Mouse (Mus musculus) testis, adult 2 months (tissue): ENCODE results near the gene Pxylp1. TPM values are rescaled to one million over a fixed set of nuclear protein-coding genes. Genes with fewer than 3 reads are reported as not detected.

Experiments
- H3K27ac ChIP-seq: fragments of 200-500 bp; 2 replicates; pipeline ENCODE4 v1.5.1; 2012; ENCODE audit warnings: low read depth, low read length; ENCODE audit not compliant: control insufficient read depth, insufficient read depth
- H3K27me3 ChIP-seq: fragments of 200-500 bp; 2 replicates; pipeline ENCODE4 v1.6.1; 2012; ENCODE audit warnings: mild to moderate bottlenecking, low read length, moderate library complexity; ENCODE audit not compliant: control insufficient read depth, insufficient read depth
- H3K36me3 ChIP-seq: fragments of 200-500 bp; 2 replicates; pipeline ENCODE4 v1.6.1; 2012; ENCODE audit warnings: mild to moderate bottlenecking, low read length; ENCODE audit not compliant: control insufficient read depth, insufficient read depth
- H3K4me1 ChIP-seq: fragments of 200-500 bp; 2 replicates; pipeline ENCODE4 v1.6.1; 2012; ENCODE audit warnings: low read length; ENCODE audit not compliant: control insufficient read depth, insufficient read depth
- H3K4me3 ChIP-seq: fragments of 200-500 bp; 2 replicates; pipeline ENCODE4 v1.5.1; 2012; ENCODE audit warnings: low read depth, mild to moderate bottlenecking, low read length, moderate library complexity, mixed read lengths; ENCODE audit not compliant: control insufficient read depth
- CTCF ChIP-seq: fragments of 200-500 bp; IDR thresholded peaks from 2 replicates; pipeline ENCODE4 v1.5.1; 2012; ENCODE audit warnings: low read depth, mild to moderate bottlenecking, inconsistent platforms, low read length, moderate library complexity; ENCODE audit not compliant: control insufficient read depth, insufficient read depth, insufficient replicate concordance
- POLR2A ChIP-seq: fragments of 200-500 bp; IDR thresholded peaks from 2 replicates; pipeline ENCODE4 v1.6.1; 2012; ENCODE audit warnings: low read depth, mild to moderate bottlenecking, inconsistent platforms, low read length, moderate library complexity; ENCODE audit not compliant: control insufficient read depth
- polyA plus RNA-seq: library from polyadenylated mRNA; depleted of rRNA; stranded (reverse); fragments of >200 nt; gene quantifications from 2 replicates; pipeline ENCODE4 v1.2.3, GENCODE M21; 2012; rRNA removed

The Pxylp1 gene
- polyA plus RNA-seq, 1 experiment, result 3.7 TPM

- H3K36me3 ChIP-seq, result no peaks in the 10 kb centered on the region
- no peak overlapping the region for H3K27ac ChIP-seq
- no peak overlapping the region for H3K4me3 ChIP-seq
- TF ChIP-seq CTCF (no peak), POLR2A (no peak)
- H3K4me1 ChIP-seq, result no peaks in the 10 kb centered on the region
- no peaks in the 10 kb centered on the region for H3K27me3 ChIP-seq
Measured at GRCm38 (mm10) chr9:96785187-96785586, 107.3 kb downstream of the Pxylp1 start.

- H3K4me1 ChIP-seq, result no peaks in the 10 kb centered on the region
- no peak overlapping the region for H3K27ac ChIP-seq
- no peak overlapping the region for H3K4me3 ChIP-seq
- H3K27me3 ChIP-seq, result no peaks in the 10 kb centered on the region
- no peaks in the 10 kb centered on the region for H3K36me3 ChIP-seq
- TF ChIP-seq CTCF (no peak), POLR2A (no peak)
Measured at GRCm38 (mm10) chr9:96783667-96784066, 108.8 kb downstream of the Pxylp1 start.

GRCm38 (mm10) chr9:96783258-96783657 is 109.2 kb downstream of the Pxylp1 start:
- no peak for TF ChIP-seq CTCF
- no peak for TF ChIP-seq POLR2A
- H3K27ac ChIP-seq, result no peak overlapping the region
- no peaks in the 10 kb centered on the region for H3K36me3 ChIP-seq
- no peaks in the 10 kb centered on the region for H3K4me1 ChIP-seq
- no peaks in the 10 kb centered on the region for H3K27me3 ChIP-seq
- no peak overlapping the region for H3K4me3 ChIP-seq

GRCm38 (mm10) chr9:96782062-96782461 is 110.4 kb downstream of the Pxylp1 start:
- H3K27ac ChIP-seq, result no peak overlapping the region
- TF ChIP-seq POLR2A (no peak), CTCF (no peak)
- H3K4me1 ChIP-seq, result no peaks in the 10 kb centered on the region

More at GRCm38 (mm10) chr9:96782062-96782461, 110.4 kb downstream of the Pxylp1 start:
- no peaks in the 10 kb centered on the region for H3K27me3 ChIP-seq
- no peak overlapping the region for H3K4me3 ChIP-seq
- H3K36me3 ChIP-seq, result no peaks in the 10 kb centered on the region

Other genes starting within 250 kb of the Pxylp1 start
- 2.2 and 2.4 TPM in 2 replicates for gene Zbtb38, start 139.8 kb downstream of the Pxylp1 start, polyA plus RNA-seq
- 0.72 and 0.91 TPM in 2 replicates for gene Spsb4, start 126.2 kb upstream of the Pxylp1 start, polyA plus RNA-seq
- 7.5 and 10.0 TPM in 2 replicates for gene Slc25a36, start 218.5 kb upstream of the Pxylp1 start, polyA plus RNA-seq